Mouse (Mus musculus): Measurements from ENCODE around the gene Trabd. TPM values are rescaled to one million over a fixed set of nuclear protein-coding genes. Genes with fewer than 3 reads are reported as not detected.

The Trabd gene
- total RNA-seq, 2 experiments from 2014 or later, result 29.7 to 38.6 TPM

GRCm38 (mm10) chr15:89125351-89125750, 50.4 kb downstream of the Trabd start:
- no peak for ATAC-seq (replicated peaks; ENCODE audit: poor library complexity)

- ATAC-seq (replicated peaks; ENCODE audit: poor library complexity), result no peak
Measured at GRCm38 (mm10) chr15:89126622-89127021, 51.7 kb downstream of the Trabd start.

- ATAC-seq (replicated peaks; ENCODE audit: poor library complexity), result no peak
Measured at GRCm38 (mm10) chr15:89127364-89127940, 52.5 kb downstream of the Trabd start.

- peak; percentile 72 for ATAC-seq (replicated peaks; ENCODE audit: poor library complexity)
Measured at GRCm38 (mm10) chr15:89128382-89129350, 53.7 kb downstream of the Trabd start, which contains the start of gene Hdac10. Hdac10 (minus strand) TSS chr15:89128700.

DNA sequence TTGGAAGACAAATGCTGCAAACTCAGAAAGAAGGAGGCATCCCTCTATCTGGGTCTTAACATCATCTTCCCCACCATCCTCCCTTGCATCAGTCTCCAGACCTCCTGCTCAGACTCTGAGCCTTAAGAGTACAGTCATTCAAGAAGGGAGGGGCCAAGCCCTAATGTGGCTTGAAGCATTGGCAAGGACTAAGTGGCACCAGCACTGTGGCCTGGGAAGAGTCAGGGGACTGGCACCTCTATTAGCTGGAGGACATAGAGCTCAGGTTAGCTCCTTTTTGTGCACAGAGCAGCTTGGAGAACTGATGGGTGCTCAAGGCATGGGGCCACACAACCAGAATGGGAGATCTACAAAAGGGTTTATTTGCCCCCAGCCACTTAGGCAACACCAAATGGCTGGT, 55.3 kb downstream of the Trabd start:
- no peak for ATAC-seq (replicated peaks; ENCODE audit: poor library complexity)

- ATAC-seq (replicated peaks; ENCODE audit: poor library complexity), result peak; percentile 80
Measured at GRCm38 (mm10) chr15:89131316-89131715, 56.4 kb downstream of the Trabd start.

Other genes starting within 250 kb of the Trabd start
- 11.0 and 18.0 TPM in 2 replicates for gene Pim3, start 212.9 kb upstream of the Trabd start, total RNA-seq (2015)
- gene Pim3, start 212.9 kb upstream of the Trabd start, total RNA-seq (2017), result 11.1 and 14.3 TPM in 2 replicates
- gene Ttll8, start 120.7 kb upstream of the Trabd start, total RNA-seq (2015), result not detected in 2 replicates
- gene Ttll8, start 120.7 kb upstream of the Trabd start, total RNA-seq (2017), result not detected in 2 replicates
- gene Mlc1, start 96.1 kb upstream of the Trabd start, total RNA-seq (2015), result not detected in 2 replicates
- not detected in 2 replicates for gene Mlc1, start 96.1 kb upstream of the Trabd start, total RNA-seq (2017)
- gene Mov10l1, start 92.2 kb upstream of the Trabd start, total RNA-seq (2015), result not detected in 2 replicates
- not detected in 2 replicates for gene Mov10l1, start 92.2 kb upstream of the Trabd start, total RNA-seq (2017)
- not detected in 2 replicates for gene Panx2, start 15.4 kb upstream of the Trabd start, total RNA-seq (2015)
- 0.20 TPM in 1 of 2 replicates, not detected in the other for gene Panx2, start 15.4 kb upstream of the Trabd start, total RNA-seq (2017)
- 10.1 and 13.4 TPM in 2 replicates for gene Selenoo, start 14.0 kb downstream of the Trabd start, total RNA-seq (2015)
- gene Selenoo, start 14.0 kb downstream of the Trabd start, total RNA-seq (2017), result 12.2 and 14.4 TPM in 2 replicates
- 22.2 and 24.7 TPM in 2 replicates for gene Tubgcp6, start 48.0 kb downstream of the Trabd start, total RNA-seq (2015)
- gene Tubgcp6, start 48.0 kb downstream of the Trabd start, total RNA-seq (2017), result 16.6 and 35.5 TPM in 2 replicates
- 4.0 and 5.6 TPM in 2 replicates for gene Hdac10, start 53.6 kb downstream of the Trabd start, total RNA-seq (2015)
- gene Hdac10, start 53.6 kb downstream of the Trabd start, total RNA-seq (2017), result 9.8 and 12.0 TPM in 2 replicates
- 0.49 TPM in 1 of 2 replicates, not detected in the other for gene Mapk12, start 65.6 kb downstream of the Trabd start, total RNA-seq (2015)
- 0.04 and 0.47 TPM in 2 replicates for gene Mapk12, start 65.6 kb downstream of the Trabd start, total RNA-seq (2017)
- not detected in 2 replicates for gene Mapk11, start 74.5 kb downstream of the Trabd start, total RNA-seq (2015)
- 0.10 TPM in 1 of 2 replicates, not detected in the other for gene Mapk11, start 74.5 kb downstream of the Trabd start, total RNA-seq (2017)
- 12.1 and 12.6 TPM in 2 replicates for gene Plxnb2, start 105.7 kb downstream of the Trabd start, total RNA-seq (2015)
- gene Plxnb2, start 105.7 kb downstream of the Trabd start, total RNA-seq (2017), result 9.3 and 14.5 TPM in 2 replicates
- gene Dennd6b, start 121.4 kb downstream of the Trabd start, total RNA-seq (2015), result 1.6 and 2.4 TPM in 2 replicates
- 1.3 and 2.5 TPM in 2 replicates for gene Dennd6b, start 121.4 kb downstream of the Trabd start, total RNA-seq (2017)
- gene Ppp6r2, start 136.4 kb downstream of the Trabd start, total RNA-seq (2015), result 8.5 and 11.8 TPM in 2 replicates
- gene Ppp6r2, start 136.4 kb downstream of the Trabd start, total RNA-seq (2017), result 9.8 and 11.2 TPM in 2 replicates
- gene Sbf1, start 240.2 kb downstream of the Trabd start, total RNA-seq (2015), result 92.1 and 94.9 TPM in 2 replicates
- 50.0 and 52.1 TPM in 2 replicates for gene Sbf1, start 240.2 kb downstream of the Trabd start, total RNA-seq (2017)
- gene Adm2, start 247.6 kb downstream of the Trabd start, total RNA-seq (2015), result not detected in 2 replicates
- not detected in 2 replicates for gene Adm2, start 247.6 kb downstream of the Trabd start, total RNA-seq (2017)